Mouse (Mus musculus) thymus, postnatal 14 days (tissue): Measurements from ENCODE around the gene Zfp366.
"Not testable (repeated sequence)": the region's sequence is repeated elsewhere in the genome, so short reads cannot be mapped to it uniquely, and the experiment has no call there.

ENCODE experiments used
- DNase-seq: peaks from one replicate; pipeline ENCODE4 v3.0.0; 2021

Gene Zfp366

DNA sequence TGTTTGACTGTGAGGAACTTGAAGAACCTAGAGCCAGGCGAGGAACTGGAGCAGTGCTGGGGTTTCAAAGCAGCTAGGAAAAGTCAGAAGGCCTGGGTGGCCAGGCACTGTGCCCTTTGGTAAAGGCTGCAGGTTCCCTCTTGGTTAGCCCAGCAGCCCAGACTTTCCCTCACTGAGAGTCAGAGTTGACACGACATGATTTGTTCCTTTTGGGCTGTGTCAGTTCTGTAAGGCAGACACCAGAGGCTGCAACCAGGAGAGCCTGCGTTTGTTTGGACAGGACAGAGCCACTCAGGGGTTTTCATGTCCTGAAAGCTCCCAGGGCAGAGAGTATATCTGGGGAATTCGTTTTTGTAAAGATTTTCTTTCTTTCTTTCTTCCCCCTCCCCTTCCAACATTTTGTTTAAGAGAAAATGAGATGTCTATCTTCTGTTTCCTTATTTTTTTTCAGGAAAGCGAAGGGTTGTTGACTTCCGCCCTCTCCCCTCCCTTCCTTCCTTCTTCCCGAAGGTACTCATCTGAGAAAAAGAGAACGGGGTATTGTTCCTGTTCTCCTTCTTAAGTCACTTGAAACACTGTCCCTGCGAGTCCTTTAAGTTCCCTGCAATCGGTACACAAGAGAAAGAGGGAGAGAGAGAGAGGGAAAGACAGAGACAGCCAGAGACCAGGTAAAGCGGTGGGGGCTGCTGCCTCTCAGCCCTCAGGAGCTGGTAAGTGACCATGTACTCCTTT is at the start of gene Zfp366:
TSS of gene Zfp366 (plus strand) at position 669 of the 732 bp plus-strand sequence.
- no peak for DNase-seq

DNA sequence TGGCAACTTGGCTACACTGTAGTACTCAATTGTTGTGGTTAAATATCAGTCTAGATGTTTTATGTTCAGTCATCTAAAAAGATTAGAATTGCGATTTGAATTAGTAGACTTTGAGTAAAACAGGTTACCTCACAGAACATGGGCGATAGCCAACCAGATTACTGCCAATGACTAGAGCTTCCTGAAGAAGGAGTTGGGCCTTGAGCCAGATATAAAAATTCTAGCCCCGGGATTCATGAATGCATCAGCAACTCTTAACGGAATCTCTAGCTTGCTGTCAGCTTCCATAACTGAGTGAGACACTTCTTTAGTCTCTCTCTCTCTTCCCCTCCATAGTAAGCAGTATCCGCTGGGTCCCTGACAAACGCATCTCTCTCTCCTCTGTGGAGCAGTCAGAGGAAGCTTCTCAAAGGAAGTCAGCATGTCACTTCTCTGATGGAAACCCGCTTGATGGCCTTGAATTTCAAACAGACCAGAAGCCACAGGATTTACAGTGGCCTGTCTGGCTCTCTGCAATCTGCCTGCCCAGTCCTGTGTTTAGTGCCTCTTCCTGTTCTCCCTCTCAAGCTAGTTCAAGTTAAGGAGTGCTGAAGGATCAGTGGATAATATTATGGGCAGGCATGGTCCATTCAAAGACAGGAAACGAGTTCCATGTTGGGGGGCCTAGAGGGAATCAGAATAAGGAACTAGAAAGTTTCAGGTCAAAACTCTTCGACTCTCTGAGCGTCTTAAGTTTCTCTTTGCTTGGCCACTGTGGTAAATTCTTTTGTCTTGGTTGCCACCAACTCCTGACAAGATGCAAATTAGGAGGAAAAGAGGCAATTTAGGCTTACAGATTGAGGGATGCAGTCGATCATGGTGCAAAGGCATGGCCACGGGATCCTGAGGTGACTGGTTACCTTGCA is 46.0 kb upstream of the Zfp366 start:
- no peak for DNase-seq

DNA sequence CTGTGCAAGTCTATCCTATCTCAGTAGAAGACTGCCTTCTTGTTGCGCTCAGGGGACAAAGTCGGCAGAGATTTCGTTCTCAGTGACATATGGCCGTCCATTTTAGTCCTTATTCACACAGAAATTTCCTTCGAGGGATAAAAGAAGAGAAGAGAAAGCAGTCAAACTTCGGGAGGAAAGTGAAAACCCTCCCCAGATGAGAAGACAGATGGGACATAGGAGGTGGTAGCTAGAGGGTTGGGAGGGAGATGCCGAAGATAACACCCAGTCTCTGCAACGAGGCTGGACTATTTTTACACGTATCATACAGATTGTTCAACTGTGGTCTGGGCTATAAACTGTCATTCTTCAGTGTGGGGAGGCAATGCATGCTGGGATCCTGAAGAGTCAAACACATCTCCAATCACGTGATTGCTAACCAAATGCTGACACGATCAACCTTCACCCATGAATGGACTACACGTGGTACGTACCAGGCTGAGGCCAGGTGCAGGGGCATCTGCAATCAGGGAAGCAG is 38.2 kb upstream of the Zfp366 start:
- DNase-seq: no peak

DNA sequence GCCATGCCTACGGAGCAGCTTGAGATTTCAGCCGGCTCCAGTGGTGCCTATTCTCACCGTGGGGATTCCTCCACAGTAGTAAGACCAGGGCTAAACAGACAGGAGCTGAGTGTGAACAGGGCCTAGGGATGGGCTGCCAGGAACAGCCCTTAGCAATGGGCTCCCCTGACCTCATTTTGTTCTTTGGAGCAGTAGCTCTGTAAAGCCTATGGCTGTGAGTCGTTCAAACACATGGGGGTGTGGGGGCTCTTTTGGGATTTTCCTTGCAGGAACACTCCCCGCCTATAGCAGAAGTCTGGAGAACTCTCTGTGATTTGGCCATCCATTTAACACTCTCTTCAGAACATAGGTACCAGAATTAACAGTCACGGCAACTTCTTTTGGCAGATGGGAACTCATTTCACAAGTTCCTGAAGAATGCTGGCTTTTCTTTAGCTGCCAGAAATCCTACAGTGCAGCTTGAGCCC is 36.9 kb upstream of the Zfp366 start:
- no peak for DNase-seq

DNA sequence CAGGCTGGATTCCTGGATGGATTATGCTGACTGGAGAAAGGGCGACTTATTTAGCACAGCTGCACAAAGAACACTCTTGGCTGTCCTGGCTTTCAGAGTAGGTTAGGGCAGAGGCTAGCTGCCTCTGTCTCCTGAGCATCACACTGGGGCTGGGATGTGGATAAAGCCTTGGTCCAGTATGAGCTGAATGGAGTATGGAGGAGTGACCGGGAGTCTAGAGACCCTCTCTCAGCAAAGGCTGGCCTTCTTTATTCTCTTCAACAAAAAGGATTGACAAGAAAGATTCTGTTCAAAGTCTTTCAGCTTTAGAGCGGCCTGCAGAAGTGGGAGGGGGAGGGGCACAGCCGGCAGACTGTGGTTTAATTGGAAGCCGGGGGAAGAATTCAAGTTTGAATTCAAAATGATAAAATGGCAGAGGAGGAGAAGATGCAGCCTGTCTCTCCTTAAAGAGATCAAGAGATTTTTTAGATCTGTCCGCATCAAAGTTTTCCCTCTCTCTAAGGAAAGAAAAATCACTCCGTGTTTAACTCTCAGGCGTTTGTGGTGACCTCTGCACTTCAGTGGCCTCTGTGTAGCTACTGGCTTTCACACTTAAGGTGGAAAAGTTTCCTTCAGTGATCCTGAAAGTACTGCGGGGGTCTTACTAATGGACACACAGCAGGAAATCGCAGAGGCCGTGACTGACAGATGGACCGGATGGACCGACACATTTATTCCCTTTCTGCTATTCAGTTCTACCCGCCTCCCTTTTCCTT is 34.9 kb upstream of the Zfp366 start:
- DNase-seq: no peak

DNA sequence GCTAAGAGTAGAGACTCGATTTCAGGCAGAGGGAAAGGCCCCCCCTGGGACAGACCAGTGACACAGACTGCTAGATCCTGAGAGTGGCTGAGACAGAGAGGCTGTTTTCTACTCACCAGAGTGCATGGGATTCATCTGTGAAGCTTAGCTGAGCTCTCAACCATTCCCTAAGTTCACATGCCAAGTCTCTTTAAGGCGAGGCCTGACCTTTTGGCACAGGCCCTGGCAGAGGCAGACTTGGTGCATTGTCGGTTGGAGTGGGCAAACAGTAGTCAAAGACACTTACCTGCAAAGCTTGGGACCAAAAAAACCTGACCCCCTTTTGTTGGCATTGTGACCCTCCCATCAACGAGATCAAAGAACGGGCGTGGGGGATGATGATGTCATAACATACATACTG is 34.0 kb upstream of the Zfp366 start:
- no peak for DNase-seq

DNA sequence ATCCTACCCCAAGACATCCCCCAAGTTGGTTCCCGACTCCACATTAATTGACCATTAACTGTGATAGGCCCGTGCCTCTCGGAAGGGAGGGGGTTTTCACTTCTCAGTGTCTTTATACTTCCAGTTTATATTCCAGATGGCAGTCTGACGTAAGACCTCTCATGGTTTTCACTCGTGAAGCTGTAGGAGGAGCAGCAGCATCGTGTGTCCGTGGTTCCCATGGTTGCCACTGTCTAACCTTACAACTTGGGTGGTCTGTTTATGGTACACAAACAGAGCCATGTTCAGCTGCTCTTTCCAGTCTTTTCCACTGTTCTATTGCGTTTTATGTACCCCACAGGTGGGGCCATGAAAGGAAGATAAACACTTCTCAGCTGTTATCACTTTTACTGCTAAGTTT is 33.5 kb upstream of the Zfp366 start:
- DNase-seq: no peak

DNA sequence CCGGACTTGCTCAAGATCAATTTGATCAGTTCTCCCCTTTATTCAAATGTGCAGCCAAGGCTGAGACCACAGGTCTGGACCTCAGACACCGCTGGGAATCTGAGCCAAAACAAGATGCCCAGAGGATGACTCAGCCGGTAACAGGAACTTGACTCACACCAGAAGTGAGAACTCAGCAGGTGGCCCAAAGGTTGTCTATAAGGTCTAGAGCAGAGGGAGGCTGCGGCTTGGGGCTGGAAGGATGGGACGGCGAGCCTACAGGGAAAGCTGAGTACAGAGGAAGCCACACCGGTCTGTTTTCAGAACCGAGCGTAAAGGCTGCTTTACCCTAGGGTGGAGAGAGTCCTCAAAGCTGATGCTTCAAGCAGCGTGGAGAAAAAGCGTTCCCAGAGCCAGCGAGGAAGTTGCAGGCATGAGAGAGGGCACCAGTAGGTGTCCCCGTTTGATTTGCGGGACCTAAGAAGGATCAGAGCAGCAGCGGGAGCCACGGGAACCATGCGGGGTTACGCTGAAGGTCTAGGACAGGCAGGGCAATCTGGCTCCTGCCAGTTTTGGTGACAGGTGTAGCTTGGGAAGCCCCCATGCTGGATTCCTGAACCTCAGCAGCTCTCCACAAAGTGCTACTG is 32.2 kb upstream of the Zfp366 start:
- no peak for DNase-seq

DNA sequence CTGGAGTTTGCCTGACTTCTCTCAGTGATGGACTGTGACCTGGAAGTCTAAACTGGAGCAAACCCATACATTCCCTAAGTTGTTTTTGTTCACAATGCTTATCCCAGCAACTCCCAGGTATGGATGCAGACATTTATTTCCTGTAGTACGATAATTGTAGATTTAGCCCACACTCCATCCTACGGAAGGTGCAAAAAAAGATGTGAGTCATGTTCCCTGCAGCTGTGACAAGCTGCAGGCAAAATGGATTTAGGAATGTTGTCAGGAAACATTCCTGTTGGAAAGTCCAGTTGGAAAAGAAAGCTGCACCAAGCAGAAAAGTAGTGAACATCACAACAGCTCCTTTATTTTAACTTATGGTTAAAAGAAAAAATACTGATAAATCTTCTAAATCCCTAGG is 26.9 kb upstream of the Zfp366 start:
- no peak for DNase-seq

DNA sequence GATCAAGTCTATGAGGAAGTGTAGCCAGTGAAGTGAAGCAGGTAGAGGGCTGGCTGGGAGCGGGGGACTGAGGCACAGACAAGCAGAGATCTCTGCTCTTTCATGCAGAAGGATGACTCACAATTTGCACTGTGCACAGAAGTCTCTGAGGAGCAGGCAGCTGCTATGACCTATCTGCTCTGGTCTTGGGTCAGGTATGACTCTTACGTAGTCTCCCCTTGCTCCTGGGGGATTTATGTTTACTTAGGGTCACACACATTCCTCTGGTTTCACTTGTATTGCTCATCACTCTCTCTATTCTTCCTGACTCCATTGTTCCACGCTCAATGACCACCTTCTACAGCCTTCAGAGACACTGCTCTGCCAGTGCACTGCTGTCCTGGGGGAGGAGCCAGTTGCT is 25.9 kb upstream of the Zfp366 start:
- no peak for DNase-seq

DNA sequence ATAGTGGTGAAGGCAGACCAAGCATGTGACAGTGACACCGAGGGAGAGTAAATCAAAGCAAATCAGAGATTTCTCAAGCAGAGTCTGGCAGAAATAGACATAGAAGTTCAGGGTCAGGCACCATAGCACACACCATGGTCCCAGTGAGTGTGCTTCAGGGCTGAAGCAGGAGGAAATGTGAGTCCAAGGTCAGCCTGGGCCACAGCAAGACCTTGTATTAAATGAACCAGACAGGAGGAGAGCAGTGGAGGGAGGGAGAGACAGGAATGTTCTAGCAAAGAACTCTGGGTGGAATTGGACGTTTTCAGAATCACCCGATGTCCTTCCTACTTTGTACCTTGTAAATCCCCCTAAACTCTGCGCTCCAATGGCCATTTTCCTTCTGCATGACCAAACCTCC is 21.6 kb upstream of the Zfp366 start:
- no peak for DNase-seq

DNA sequence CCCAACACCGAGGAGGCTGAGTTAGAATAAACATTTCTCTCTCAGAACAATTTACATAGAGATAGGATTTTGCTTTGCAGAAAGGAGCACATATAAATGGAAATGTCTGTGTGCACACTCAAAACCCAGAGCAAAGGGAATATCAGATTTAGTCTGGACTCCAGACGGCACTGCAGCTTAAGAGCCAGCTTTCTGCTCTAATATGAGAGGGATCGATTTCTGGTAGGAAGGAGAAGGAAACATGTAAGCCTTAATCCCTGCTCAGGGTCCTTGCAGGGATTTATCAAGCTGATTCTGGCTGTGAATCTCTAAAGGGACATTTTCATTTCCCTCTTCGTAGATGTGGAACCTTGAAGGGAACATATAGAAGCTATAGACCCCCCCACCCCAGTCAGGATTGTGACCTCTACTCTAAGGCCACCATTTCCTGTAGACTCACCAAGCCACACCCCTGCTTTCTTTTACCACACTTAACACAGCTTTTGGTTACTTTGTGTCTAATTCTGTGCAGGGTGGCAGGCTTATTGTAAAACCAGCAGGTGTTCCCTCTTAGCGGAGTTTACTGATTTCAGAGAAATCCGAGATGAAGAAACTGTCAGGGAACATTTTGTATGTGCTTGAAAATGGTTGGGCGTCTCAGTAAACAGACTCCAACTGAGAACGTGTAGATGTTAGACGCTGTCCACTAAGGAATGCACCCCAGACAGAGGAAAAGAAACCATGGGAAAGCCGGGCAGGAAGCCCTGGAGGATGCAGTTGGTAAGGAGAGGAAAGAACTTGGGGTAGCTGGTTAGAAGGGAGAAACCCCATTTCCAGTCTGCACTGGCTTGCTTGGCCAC is 20.9 kb upstream of the Zfp366 start:
- DNase-seq: no peak

DNA sequence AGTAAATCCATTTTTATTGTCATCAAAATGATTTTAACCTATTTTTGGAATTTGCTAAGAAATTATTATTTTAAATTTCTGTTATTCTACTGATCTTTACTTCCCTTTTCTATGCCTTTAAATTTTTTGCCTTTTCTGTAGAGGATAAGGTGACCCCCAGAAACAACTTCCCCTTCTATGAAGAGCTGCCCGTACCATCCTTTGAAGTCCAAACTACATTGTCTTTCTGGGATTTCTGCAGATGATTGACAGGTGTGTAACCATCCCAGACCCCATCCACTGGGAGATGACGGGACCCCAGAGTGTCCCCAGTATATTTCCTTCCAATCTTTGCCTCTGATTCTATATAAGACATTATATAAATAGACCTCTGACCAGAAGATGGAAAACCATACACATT is 20.3 kb upstream of the Zfp366 start:
- DNase-seq: no peak

DNA sequence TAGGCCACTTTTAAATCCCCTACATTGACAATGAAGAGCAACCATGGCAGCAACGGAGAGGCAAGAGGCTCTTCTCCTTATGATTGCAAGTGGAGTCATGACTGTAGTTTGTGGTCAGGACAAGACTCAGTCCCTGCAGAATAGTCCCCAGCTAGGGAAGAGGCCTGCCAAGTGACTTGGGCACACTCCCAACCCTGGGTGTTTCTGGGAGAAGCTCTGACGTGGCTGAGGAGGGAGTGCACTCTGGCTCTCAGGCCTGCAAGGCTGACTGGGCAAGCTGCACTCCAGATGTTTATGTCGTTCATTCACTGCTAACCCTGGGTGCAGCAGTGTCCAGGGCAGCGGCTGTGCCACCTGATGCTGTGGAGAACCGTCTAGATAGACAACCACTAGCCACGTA is 15.2 kb upstream of the Zfp366 start:
- DNase-seq: no peak

DNA sequence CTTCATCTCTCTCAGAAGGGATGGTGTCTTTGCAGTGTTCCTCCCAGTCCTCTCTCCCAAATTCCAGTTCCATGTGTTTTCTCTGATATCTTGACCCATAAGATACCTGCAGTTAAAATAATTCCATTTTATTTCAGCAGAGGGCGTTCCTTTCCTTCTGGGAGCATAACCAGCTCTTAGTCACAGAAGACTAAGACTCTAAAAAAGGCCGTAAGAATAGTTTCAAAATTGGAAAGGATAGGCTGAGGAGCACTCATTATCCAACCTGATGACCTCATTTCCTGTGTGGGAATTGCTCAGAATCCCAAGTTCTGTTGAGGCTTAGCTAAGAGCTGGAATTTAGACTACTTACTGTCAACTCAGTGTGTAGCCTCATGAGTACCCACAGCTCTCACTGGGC is 14.3 kb upstream of the Zfp366 start:
- no peak for DNase-seq

DNA sequence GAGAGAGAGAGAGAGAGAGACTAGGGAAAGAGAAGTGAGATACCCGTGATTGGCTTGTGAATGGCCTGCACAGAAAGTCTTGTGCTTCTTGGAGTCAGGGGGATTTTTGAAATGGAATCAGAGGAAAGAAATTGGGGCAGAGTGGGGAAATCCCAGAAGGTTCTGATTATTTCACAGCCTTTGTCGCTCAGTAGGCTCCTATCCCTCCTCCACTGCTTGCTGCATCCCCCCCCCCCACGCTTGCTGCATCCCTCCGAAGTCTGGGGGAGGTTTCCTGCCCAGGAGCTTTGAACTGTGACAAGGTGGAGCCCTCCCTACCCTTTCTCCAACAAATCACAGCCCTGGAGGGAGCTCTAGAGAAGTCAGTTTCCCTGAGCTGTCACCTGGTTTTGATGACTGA is 10.8 kb upstream of the Zfp366 start:
- DNase-seq: no peak

DNA sequence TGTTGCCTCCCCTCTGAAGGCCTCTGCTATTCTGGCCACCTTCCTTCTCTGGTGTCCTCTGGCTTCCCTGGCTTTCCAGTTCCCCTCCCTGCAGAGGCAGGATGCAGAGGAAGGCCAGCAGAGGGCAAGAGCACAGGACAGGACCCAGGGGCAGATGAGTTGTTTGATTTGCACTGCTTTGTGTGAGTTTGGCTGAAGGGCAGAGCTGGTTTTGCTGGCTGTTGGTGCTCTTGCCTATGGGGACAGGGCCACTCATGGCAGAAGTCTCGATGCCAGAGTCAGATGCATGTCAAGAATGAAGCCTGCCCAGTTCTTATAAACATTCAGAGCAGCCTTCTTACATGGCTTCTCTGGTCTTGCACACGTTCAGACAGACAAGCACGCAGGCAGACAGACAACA is 1.8 kb upstream of the Zfp366 start:
- not testable (repeated sequence) for DNase-seq

DNA sequence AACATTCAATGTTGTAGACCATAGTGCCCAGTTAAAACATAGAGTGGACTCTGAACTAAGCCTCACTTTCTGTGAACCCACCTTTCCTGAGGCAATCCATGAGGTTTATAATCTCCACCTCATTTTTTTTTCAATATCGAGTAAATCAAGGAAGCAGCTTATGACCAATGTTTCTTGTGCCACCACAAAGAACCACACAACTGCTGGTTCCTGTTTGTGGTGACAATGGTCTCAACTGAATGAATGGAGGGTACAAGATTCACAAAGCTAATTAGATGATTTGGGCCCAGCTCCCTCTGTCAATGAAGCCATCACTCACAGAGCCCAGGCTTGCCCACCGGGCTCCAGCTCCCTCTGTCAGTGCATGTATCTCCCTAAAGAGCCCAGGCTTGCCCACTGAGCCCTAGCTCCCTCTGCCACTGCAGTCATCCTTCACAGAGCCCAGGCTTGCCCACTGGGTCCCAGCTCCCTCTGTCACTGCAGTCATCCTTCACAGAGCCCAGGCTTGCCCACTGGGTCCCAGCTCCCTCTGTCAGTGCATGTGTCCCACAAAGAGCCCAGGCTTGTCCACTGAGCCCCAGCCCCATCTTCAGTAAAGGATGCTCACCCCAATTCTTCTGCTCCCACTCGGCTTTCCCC is 1.2 kb upstream of the Zfp366 start:
- no peak for DNase-seq

DNA sequence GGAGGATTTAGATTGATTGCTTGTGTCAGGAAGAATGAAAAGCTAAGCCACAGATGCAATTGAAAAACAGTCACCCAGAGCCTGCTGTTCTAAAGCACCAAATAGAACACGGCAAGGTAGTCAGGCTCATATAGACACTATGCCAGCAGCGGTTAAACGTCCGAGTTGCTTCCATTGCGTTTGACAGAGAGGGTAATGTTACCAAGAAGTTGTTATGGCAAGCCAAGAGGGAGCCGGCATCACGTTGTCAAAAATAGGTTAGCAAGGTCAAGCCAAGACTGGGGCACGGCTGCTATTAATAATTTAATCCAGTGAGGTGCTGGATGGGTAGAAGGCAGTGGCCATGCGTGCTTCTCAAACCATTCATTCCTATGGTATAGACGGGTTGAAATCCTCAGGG is 950 bp downstream of the Zfp366 start:
- no peak for DNase-seq

DNA sequence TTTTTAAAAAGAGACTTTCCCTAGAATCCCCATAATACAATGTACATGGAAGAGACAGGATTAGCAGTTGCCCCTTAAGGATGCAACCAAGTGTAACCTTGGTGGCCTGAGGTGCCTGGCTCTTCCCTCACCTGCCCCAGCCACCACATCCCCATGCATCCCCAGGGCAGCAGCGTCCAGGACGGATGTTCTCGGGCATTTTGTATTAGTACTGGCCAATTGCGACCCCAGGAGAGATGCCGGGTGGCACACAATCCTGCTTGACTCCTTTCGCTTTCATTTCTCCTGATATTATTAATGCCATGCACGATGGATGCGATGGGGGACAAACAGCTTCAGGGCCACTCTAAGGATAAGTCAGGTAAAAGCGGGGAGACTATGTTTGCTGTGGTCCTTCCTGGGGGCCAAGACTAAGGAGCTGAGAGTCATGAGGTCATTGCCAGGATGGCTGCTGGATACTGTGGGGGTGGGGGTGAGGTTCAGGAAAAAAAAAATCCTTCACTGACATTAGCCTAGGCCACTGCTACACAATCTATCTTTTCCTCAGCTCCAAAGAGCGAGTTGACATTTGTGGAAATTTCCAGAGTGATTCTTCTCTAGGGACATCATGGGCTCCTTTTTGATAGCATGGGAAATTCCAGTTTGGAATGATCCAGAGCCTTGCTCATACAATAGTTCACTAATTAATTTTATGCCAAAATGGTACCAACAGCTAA is 1.7 kb downstream of the Zfp366 start:
- DNase-seq: no peak

DNA sequence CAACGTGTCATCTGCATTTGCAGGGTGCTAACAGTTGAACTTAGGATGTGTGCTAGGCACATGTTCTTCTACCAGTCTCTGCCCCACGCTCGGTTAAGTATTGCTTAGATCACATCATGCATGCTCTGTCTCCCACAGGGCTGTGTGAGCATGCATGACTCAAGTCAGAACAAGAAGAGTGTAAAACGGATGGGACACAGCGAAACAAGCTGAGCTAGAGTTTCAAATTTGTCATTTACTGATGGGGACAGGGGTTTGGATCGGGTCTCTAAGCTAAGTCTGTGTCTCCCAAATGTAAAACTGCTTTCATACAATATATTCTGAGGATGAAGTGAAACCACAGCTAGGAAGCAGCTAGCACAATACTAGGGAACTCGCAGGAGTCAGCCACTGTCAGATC is 2.2 kb downstream of the Zfp366 start:
- DNase-seq: no peak
